Mouse (Mus musculus) liver, embryonic 12.5 days (tissue): ENCODE data around the gene Zfp553. TPM values are rescaled to one million over a fixed set of nuclear protein-coding genes. Genes with fewer than 3 reads are reported as not detected.

Experiments used
- ATAC-seq: fragments of 200-750 bp; cut with Nextera tagmentation; 2 replicates; pipeline ENCODE4 v1.8.0; 2017; ENCODE audit warnings: moderate number of reproducible peaks, mild to moderate bottlenecking, moderate library complexity
- H3K27ac ChIP-seq: fragments of 300-500 bp; sonication (generic); 2 replicates; pipeline ENCODE4 v1.5.1; 2016; ENCODE audit warnings: mild to moderate bottlenecking
- H3K27me3 ChIP-seq: fragments of 300-500 bp; sonication (generic); replicated peaks from 2 replicates; pipeline ENCODE4 v1.6.1; 2016; ENCODE audit warnings: mild to moderate bottlenecking, moderate library complexity
- H3K36me3 ChIP-seq: fragments of 300-500 bp; sonication (generic); 2 replicates; pipeline ENCODE4 v1.6.1; 2016; ENCODE audit warnings: mild to moderate bottlenecking, moderate library complexity
- H3K4me1 ChIP-seq: fragments of 300-500 bp; sonication (generic); 2 replicates; pipeline ENCODE4 v1.6.1; 2016
- H3K4me2 ChIP-seq: fragments of 300-500 bp; sonication (generic); 2 replicates; pipeline ENCODE4 v1.6.1; 2016; ENCODE audit warnings: mild to moderate bottlenecking, moderate library complexity
- H3K4me3 ChIP-seq: fragments of 300-500 bp; sonication (generic); 2 replicates; pipeline ENCODE4 v1.5.1; 2016; ENCODE audit warnings: mild to moderate bottlenecking, moderate library complexity
- H3K9ac ChIP-seq: fragments of 300-500 bp; sonication (generic); 2 replicates; pipeline ENCODE4 v1.6.1; 2016; ENCODE audit warnings: mild to moderate bottlenecking, moderate library complexity
- H3K9me3 ChIP-seq: fragments of 300-500 bp; sonication (generic); replicated peaks from 2 replicates; pipeline ENCODE4 v1.6.1; 2016; ENCODE audit warnings: mild to moderate bottlenecking, moderate library complexity
- WGBS: fragments of 180-500 bp; shearing (Covaris S2); methylation state at CpG from one replicate; pipeline ENCODE4 v1.1.7; 2016; ENCODE audit not compliant: insufficient replicate concordance; 5-methylcytosine and 5-hydroxymethylcytosine counted together
- polyA plus RNA-seq: library from polyadenylated mRNA; unstranded; fragments of >200 nt; fragmentation: Nextera tagmentation; extraction: Ambion mirVana; gene quantifications from 2 replicates; pipeline ENCODE4 v1.2.1, GENCODE M21; 2016

Gene Zfp553
- polyA plus RNA-seq, 1 experiment from 2014 or later, result 13.7 TPM

GRCm38 (mm10) chr7:127213485-127213884 is 19.4 kb upstream of the Zfp553 start:
- ATAC-seq, result no peak
- no peaks in the 10 kb centered on the region for H3K36me3 ChIP-seq
- no peak overlapping the region for H3K4me2 ChIP-seq
- no peak overlapping the region for H3K4me3 ChIP-seq
- no peaks in the 10 kb centered on the region for H3K27me3 ChIP-seq
- WGBS, result 27% methylated on average over 7 of the region's 7 CpGs
- no peak overlapping the region for H3K9ac ChIP-seq
- no peak overlapping the region for H3K27ac ChIP-seq
- H3K9me3 ChIP-seq, result no peaks in the 10 kb centered on the region
- H3K4me1 ChIP-seq, result peaks cover 76% of the 10 kb centered on the region

GRCm38 (mm10) chr7:127213930-127214329 is 18.9 kb upstream of the Zfp553 start:
- H3K27ac ChIP-seq, result no peak overlapping the region
- H3K9ac ChIP-seq, result no peak overlapping the region
- H3K4me2 ChIP-seq, result no peak overlapping the region
- H3K9me3 ChIP-seq, result no peaks in the 10 kb centered on the region
- no peaks in the 10 kb centered on the region for H3K27me3 ChIP-seq
- H3K36me3 ChIP-seq, result no peaks in the 10 kb centered on the region
- 64% methylated on average over 12 of the region's 12 CpGs for WGBS
- H3K4me3 ChIP-seq, result no peak overlapping the region
- ATAC-seq, result no peak
- peaks cover 81% of the 10 kb centered on the region for H3K4me1 ChIP-seq

- no peaks in the 10 kb centered on the region for H3K27me3 ChIP-seq
- no peaks in the 10 kb centered on the region for H3K9me3 ChIP-seq
- H3K4me2 ChIP-seq, result peak overlapping the region; percentile 61
- no peaks in the 10 kb centered on the region for H3K36me3 ChIP-seq
- H3K4me1 ChIP-seq, result peaks cover 83% of the 10 kb centered on the region
- H3K9ac ChIP-seq, result peak overlapping the region; percentile 37; the same call in 1 of the 2 replicates
- no peak for ATAC-seq
- 58% methylated on average over 21 of the region's 21 CpGs for WGBS
- H3K27ac ChIP-seq, result peak overlapping the region; percentile 39; the same call in 1 of the 2 replicates
- H3K4me3 ChIP-seq, result no peak overlapping the region
These were observed 18.3 kb upstream of the Zfp553 start for GRCm38 (mm10) chr7:127214521-127214920.

GRCm38 (mm10) chr7:127214981-127215871 is 17.6 kb upstream of the Zfp553 start:
- no peaks in the 10 kb centered on the region for H3K36me3 ChIP-seq
- peak overlapping the region; percentile 39 for H3K27ac ChIP-seq
- ATAC-seq, result peak; percentile 33
- WGBS, result 27% methylated on average over 33 of the region's 33 CpGs
- H3K4me2 ChIP-seq, result peak overlapping the region; percentile 61
- H3K27me3 ChIP-seq, result no peaks in the 10 kb centered on the region
- peak overlapping the region; percentile 37; the same call in 1 of the 2 replicates for H3K9ac ChIP-seq
- H3K4me1 ChIP-seq, result peaks cover 77% of the 10 kb centered on the region
- H3K4me3 ChIP-seq, result peak overlapping the region; percentile 31
- no peaks in the 10 kb centered on the region for H3K9me3 ChIP-seq

GRCm38 (mm10) chr7:127216307-127216706 is 16.6 kb upstream of the Zfp553 start:
- H3K4me3 ChIP-seq, result no peak overlapping the region
- H3K9ac ChIP-seq, result no peak overlapping the region
- H3K27me3 ChIP-seq, result no peaks in the 10 kb centered on the region
- H3K4me2 ChIP-seq, result 0 out of 2 replicates have a peak overlapping the region, but pooled peaks have one; percentile 51
- H3K9me3 ChIP-seq, result no peaks in the 10 kb centered on the region
- ATAC-seq, result no peak
- WGBS, result 87% methylated on average over 5 of the region's 5 CpGs
- H3K27ac ChIP-seq, result peak overlapping the region; percentile 90
- no peaks in the 10 kb centered on the region for H3K36me3 ChIP-seq
- H3K4me1 ChIP-seq, result peaks cover 68% of the 10 kb centered on the region

GRCm38 (mm10) chr7:127217475-127217874 is 15.4 kb upstream of the Zfp553 start:
- Histone ChIP-seq H3K9me3 (no peaks in the 10 kb centered on the region), H3K4me3 (peak overlapping the region; percentile 23; the same call in 1 of the 2 replicates), H3K36me3 (no peaks in the 10 kb centered on the region), H3K4me2 (peak overlapping the region; percentile 51), H3K9ac (peak overlapping the region; percentile 49), H3K27ac (peak overlapping the region; percentile 90), H3K4me1 (peaks cover 62% of the 10 kb centered on the region), H3K27me3 (no peaks in the 10 kb centered on the region)
- no peak for ATAC-seq
- WGBS, result 71% methylated on average over 6 of the region's 6 CpGs

- 37% methylated on average over 10 of the region's 10 CpGs for WGBS
- Histone ChIP-seq H3K4me1 (peaks cover 63% of the 10 kb centered on the region), H3K9me3 (no peaks in the 10 kb centered on the region), H3K4me2 (peak overlapping the region; percentile 51), H3K9ac (peak overlapping the region; percentile 49), H3K4me3 (peak overlapping the region; percentile 23), H3K36me3 (no peaks in the 10 kb centered on the region), H3K27ac (peak overlapping the region; percentile 90), H3K27me3 (no peaks in the 10 kb centered on the region)
- peak; percentile 11; the same call in 1 of the 2 replicates for ATAC-seq
These were observed 14.8 kb upstream of the Zfp553 start for GRCm38 (mm10) chr7:127217901-127218642.

GRCm38 (mm10) chr7:127218670-127219069 is 14.2 kb upstream of the Zfp553 start:
- Histone ChIP-seq H3K9me3 (no peaks in the 10 kb centered on the region), H3K4me2 (peak overlapping the region; percentile 51), H3K4me1 (peaks cover 68% of the 10 kb centered on the region), H3K27me3 (no peaks in the 10 kb centered on the region), H3K27ac (peak overlapping the region; percentile 90), H3K9ac (peak overlapping the region; percentile 49), H3K4me3 (0 out of 2 replicates have a peak overlapping the region, but pooled peaks have one; percentile 23), H3K36me3 (no peaks in the 10 kb centered on the region)
- 26% methylated on average over 4 of the region's 4 CpGs for WGBS
- peak; percentile 61 for ATAC-seq

GRCm38 (mm10) chr7:127220440-127220839 is 12.4 kb upstream of the Zfp553 start:
- H3K36me3 ChIP-seq, result no peaks in the 10 kb centered on the region
- no peak overlapping the region for H3K4me3 ChIP-seq
- no peak overlapping the region for H3K9ac ChIP-seq
- H3K4me1 ChIP-seq, result peaks cover 69% of the 10 kb centered on the region
- H3K27ac ChIP-seq, result peak overlapping the region; percentile 15
- 49% methylated on average over 6 of the region's 6 CpGs for WGBS
- no peak overlapping the region for H3K4me2 ChIP-seq
- no peaks in the 10 kb centered on the region for H3K27me3 ChIP-seq
- H3K9me3 ChIP-seq, result no peaks in the 10 kb centered on the region
- no peak for ATAC-seq

- WGBS, result 89% methylated on average over 3 of the region's 3 CpGs
- ATAC-seq, result no peak
- Histone ChIP-seq H3K27me3 (no peaks in the 10 kb centered on the region), H3K9ac (peak overlapping the region; percentile 12; the same call in 1 of the 2 replicates), H3K36me3 (no peaks in the 10 kb centered on the region), H3K9me3 (no peaks in the 10 kb centered on the region), H3K4me2 (0 out of 2 replicates have a peak overlapping the region, but pooled peaks have one; percentile 32), H3K27ac (peak overlapping the region; percentile 94), H3K4me1 (peaks cover 70% of the 10 kb centered on the region), H3K4me3 (no peak overlapping the region)
These were observed 9.8 kb upstream of the Zfp553 start for GRCm38 (mm10) chr7:127223106-127223505.

GRCm38 (mm10) chr7:127223515-127224478 is 9.1 kb upstream of the Zfp553 start:
- H3K4me3 ChIP-seq, result no peak overlapping the region
- H3K4me1 ChIP-seq, result peaks cover 65% of the 10 kb centered on the region
- no peaks in the 10 kb centered on the region for H3K27me3 ChIP-seq
- peak overlapping the region; percentile 94 for H3K27ac ChIP-seq
- WGBS, result 67% methylated on average over 6 of the region's 6 CpGs
- H3K36me3 ChIP-seq, result no peaks in the 10 kb centered on the region
- H3K9ac ChIP-seq, result peak overlapping the region; percentile 12
- peak; percentile 66 for ATAC-seq
- H3K9me3 ChIP-seq, result no peaks in the 10 kb centered on the region
- peak overlapping the region; percentile 32 for H3K4me2 ChIP-seq
